Mouse (Mus musculus) neural tube, embryonic 12.5 days (tissue): ENCODE data around the gene Otop2. TPM values are rescaled to one million over a fixed set of nuclear protein-coding genes. Genes with fewer than 3 reads are reported as not detected.

Experiments
- ATAC-seq: fragments of 200-750 bp; cut with Nextera tagmentation; 2 replicates; pipeline ENCODE4 v1.8.0; 2017; ENCODE audit warnings: low read depth, mild to moderate bottlenecking, moderate TSS enrichment, moderate library complexity; ENCODE audit not compliant: low FRiP score
- H3K27ac ChIP-seq: fragments of 300-500 bp; sonication (generic); 2 replicates; pipeline ENCODE4 v1.5.1; 2016
- H3K27me3 ChIP-seq: fragments of 300-500 bp; sonication (generic); replicated peaks from 2 replicates; pipeline ENCODE4 v1.6.1; 2016; ENCODE audit warnings: mild to moderate bottlenecking
- H3K36me3 ChIP-seq: fragments of 300-500 bp; sonication (generic); 2 replicates; pipeline ENCODE4 v1.6.1; 2016; ENCODE audit warnings: mild to moderate bottlenecking
- H3K4me1 ChIP-seq: fragments of 300-500 bp; sonication (generic); 2 replicates; pipeline ENCODE4 v1.6.1; 2016
- H3K4me2 ChIP-seq: fragments of 300-500 bp; sonication (generic); replicated peaks from 2 replicates; pipeline ENCODE4 v1.6.1; 2016; ENCODE audit warnings: mild to moderate bottlenecking
- H3K4me3 ChIP-seq: fragments of 300-500 bp; sonication (generic); 2 replicates; pipeline ENCODE4 v1.5.1; 2016
- H3K9ac ChIP-seq: fragments of 300-500 bp; sonication (generic); 2 replicates; pipeline ENCODE4 v1.6.1; 2016; ENCODE audit warnings: mild to moderate bottlenecking
- H3K9me3 ChIP-seq: fragments of 300-500 bp; sonication (generic); 2 replicates; pipeline ENCODE4 v1.6.1; 2016; ENCODE audit warnings: mild to moderate bottlenecking
- WGBS: fragments of 180-500 bp; shearing (Covaris S2); methylation state at CpG from one replicate; pipeline ENCODE4 v1.1.7; 2016; 5-methylcytosine and 5-hydroxymethylcytosine counted together
- polyA plus RNA-seq: library from polyadenylated mRNA; unstranded; fragments of >200 nt; fragmentation: Nextera tagmentation; extraction: Ambion mirVana; gene quantifications from 2 replicates; pipeline ENCODE4 v1.2.1, GENCODE M21; 2016

The Otop2 gene
- polyA plus RNA-seq, 1 experiment from 2014 or later, result not detected

DNA sequence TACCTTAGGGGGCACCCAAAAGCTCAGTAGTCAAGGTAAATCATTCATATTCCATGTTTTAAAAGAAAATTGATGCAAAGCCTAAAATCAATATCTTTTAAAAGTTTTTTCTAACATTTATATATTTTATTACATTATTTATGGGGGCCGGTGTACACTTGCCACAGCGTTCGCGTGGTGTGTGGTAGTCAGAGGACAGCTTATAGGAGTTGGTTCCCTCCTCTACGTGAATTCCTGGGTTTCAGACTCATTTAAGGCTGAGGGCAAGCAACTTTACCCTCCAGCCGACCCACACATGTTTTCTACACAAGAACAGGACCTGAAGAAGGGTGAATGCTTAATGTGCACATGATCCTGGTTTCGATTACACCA lies 29.4 kb upstream of the Otop2 start:
- whole genome bisulfite sequencing, result 24% methylated on average over 7 of the region's 7 CpGs
- peak overlapping the region; percentile 70 for H3K4me2 ChIP-seq
- ATAC-seq, result no peak

GRCm38 (mm10) chr11:115278176-115278575 lies 28.8 kb upstream of the Otop2 start:
- no peak overlapping the region for H3K9ac ChIP-seq
- H3K27me3 ChIP-seq, result no peaks in the 10 kb centered on the region
- 79% methylated on average over 6 of the region's 6 CpGs for WGBS
- ATAC-seq, result no peak
- H3K4me3 ChIP-seq, result no peak overlapping the region
- no peaks in the 10 kb centered on the region for H3K36me3 ChIP-seq
- no peak overlapping the region for H3K27ac ChIP-seq
- peaks cover 22% of the 10 kb centered on the region for H3K4me1 ChIP-seq
- H3K4me2 ChIP-seq, result peak overlapping the region; percentile 70
- no peaks in the 10 kb centered on the region for H3K9me3 ChIP-seq

More for the DNA sequence above, 29.4 kb upstream of the Otop2 start:
- no peaks in the 10 kb centered on the region for H3K36me3 ChIP-seq
- peak overlapping the region; percentile 45 for H3K9ac ChIP-seq
- no peaks in the 10 kb centered on the region for H3K27me3 ChIP-seq
- no peak overlapping the region for H3K27ac ChIP-seq
- peaks cover 22% of the 10 kb centered on the region for H3K4me1 ChIP-seq
- peak overlapping the region; percentile 55 for H3K4me3 ChIP-seq
- H3K9me3 ChIP-seq, result no peaks in the 10 kb centered on the region

GRCm38 (mm10) chr11:115279726-115280125 lies 27.2 kb upstream of the Otop2 start:
- H3K27me3 ChIP-seq, result no peaks in the 10 kb centered on the region
- no peak overlapping the region for H3K4me2 ChIP-seq
- H3K9me3 ChIP-seq, result no peaks in the 10 kb centered on the region
- no peaks in the 10 kb centered on the region for H3K36me3 ChIP-seq
- no peak overlapping the region for H3K4me3 ChIP-seq
- H3K9ac ChIP-seq, result no peak overlapping the region
- no peak for ATAC-seq
- peaks cover 22% of the 10 kb centered on the region for H3K4me1 ChIP-seq
- no peak overlapping the region for H3K27ac ChIP-seq
- 62% methylated on average over 1 of the region's 1 CpGs for WGBS

DNA sequence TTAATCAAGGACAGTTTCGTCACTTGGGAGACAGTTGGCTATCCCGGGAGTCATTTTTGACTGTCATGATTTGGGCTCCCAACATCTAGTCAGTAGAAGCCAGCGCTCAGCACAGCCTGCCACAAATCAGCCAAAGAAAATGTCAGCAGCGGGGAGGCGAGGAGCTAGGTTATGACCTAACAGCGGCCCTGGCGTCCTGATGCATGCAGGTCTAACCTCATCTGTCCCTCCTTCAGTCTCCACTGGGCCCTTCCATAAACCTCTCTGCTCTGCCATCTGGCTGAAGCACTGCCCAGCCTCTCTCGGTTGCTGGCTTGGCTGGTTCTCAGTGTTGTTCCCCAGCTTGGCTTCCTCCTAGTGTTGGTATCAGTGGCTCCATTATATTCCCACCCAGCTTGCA lies 24.7 kb upstream of the Otop2 start:
- Histone ChIP-seq H3K27me3 (no peaks in the 10 kb centered on the region), H3K4me3 (no peak overlapping the region), H3K36me3 (no peaks in the 10 kb centered on the region), H3K4me2 (no peak overlapping the region), H3K27ac (no peak overlapping the region), H3K9ac (no peak overlapping the region), H3K9me3 (no peaks in the 10 kb centered on the region), H3K4me1 (peaks cover 10% of the 10 kb centered on the region)
- ATAC-seq, result no peak
- 75% methylated on average over 8 of the region's 8 CpGs for WGBS

- no peaks in the 10 kb centered on the region for H3K36me3 ChIP-seq
- 87% methylated on average over 8 of the region's 8 CpGs for WGBS
- H3K4me3 ChIP-seq, result no peak overlapping the region
- H3K4me2 ChIP-seq, result no peak overlapping the region
- ATAC-seq, result no peak
- no peaks in the 10 kb centered on the region for H3K9me3 ChIP-seq
- H3K4me1 ChIP-seq, result peaks cover 6% of the 10 kb centered on the region
- no peak overlapping the region for H3K9ac ChIP-seq
- no peaks in the 10 kb centered on the region for H3K27me3 ChIP-seq
- H3K27ac ChIP-seq, result no peak overlapping the region
These were observed 24.1 kb upstream of the Otop2 start for GRCm38 (mm10) chr11:115282723-115283485.

DNA sequence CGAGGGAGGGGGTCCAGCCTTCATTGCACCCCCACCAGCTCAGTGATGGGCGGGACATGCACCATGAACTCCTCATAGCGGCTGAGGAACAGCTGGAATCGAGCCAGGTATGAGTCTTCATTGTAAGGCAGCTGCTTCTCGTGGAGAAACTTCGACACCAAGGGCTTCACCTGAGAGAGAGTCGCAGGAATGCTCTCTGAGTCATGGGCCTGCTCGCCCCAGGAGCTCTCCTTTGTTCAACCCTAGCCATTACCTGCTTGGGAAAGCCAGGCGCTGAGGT lies 23.5 kb upstream of the Otop2 start:
- no peak overlapping the region for H3K9ac ChIP-seq
- no peak overlapping the region for H3K4me3 ChIP-seq
- no peaks in the 10 kb centered on the region for H3K9me3 ChIP-seq
- no peaks in the 10 kb centered on the region for H3K27me3 ChIP-seq
- H3K4me1 ChIP-seq, result 0 out of 2 replicates have a peak, but pooled peaks cover 4% of the 10 kb centered on the region
- H3K27ac ChIP-seq, result no peak overlapping the region
- 76% methylated on average over 9 of the region's 9 CpGs for WGBS
- ATAC-seq, result no peak
- H3K4me2 ChIP-seq, result no peak overlapping the region
- no peaks in the 10 kb centered on the region for H3K36me3 ChIP-seq

DNA sequence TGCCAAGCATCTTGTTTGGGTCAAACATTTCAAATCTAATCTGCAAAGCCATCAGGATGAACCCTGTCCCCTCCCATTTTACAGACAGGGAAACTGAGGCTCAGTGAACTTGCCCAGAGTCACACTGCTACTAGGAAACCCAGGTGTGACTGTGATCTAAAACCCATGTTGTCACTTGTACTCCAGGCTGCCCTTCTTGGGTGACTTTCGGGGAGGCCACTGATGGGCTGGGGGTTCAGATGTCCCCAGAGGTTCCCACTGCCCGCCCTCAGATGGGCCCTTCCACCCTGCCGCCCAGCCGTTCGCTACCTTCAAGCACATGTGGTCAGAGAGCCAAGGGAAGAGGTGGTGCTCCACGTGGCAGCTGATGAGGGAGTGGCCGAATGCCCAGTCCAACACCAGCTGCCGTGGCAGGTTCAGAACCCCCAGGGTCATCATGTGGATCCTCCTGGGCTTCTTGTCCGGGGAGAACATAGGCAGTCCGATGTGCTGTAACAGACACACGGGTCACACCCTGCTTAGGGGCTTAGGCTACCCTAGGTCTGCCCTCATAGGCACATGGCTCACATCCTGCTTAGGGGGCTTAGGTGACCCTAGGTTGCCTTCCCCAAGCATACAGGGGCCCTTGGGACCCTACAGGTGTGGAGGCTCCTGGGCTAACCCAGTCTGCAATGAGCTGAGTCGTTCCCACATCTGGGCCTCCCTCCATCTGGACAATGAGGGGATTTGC lies 22.9 kb upstream of the Otop2 start:
- Histone ChIP-seq H3K27me3 (no peaks in the 10 kb centered on the region), H3K4me1 (0 out of 2 replicates have a peak, but pooled peaks cover 4% of the 10 kb centered on the region), H3K4me2 (no peak overlapping the region), H3K27ac (no peak overlapping the region), H3K4me3 (no peak overlapping the region), H3K9ac (no peak overlapping the region), H3K9me3 (no peaks in the 10 kb centered on the region), H3K36me3 (no peaks in the 10 kb centered on the region)
- WGBS, result 87% methylated on average over 12 of the region's 12 CpGs
- no peak for ATAC-seq

- WGBS, result 77% methylated on average over 4 of the region's 4 CpGs
- Histone ChIP-seq H3K27ac (no peak overlapping the region), H3K4me3 (no peak overlapping the region), H3K4me1 (0 out of 2 replicates have a peak, but pooled peaks cover 4% of the 10 kb centered on the region), H3K36me3 (no peaks in the 10 kb centered on the region), H3K9ac (no peak overlapping the region), H3K9me3 (no peaks in the 10 kb centered on the region), H3K27me3 (no peaks in the 10 kb centered on the region), H3K4me2 (no peak overlapping the region)
- ATAC-seq, result no peak
These were observed 21.7 kb upstream of the Otop2 start for GRCm38 (mm10) chr11:115285282-115285681.

DNA sequence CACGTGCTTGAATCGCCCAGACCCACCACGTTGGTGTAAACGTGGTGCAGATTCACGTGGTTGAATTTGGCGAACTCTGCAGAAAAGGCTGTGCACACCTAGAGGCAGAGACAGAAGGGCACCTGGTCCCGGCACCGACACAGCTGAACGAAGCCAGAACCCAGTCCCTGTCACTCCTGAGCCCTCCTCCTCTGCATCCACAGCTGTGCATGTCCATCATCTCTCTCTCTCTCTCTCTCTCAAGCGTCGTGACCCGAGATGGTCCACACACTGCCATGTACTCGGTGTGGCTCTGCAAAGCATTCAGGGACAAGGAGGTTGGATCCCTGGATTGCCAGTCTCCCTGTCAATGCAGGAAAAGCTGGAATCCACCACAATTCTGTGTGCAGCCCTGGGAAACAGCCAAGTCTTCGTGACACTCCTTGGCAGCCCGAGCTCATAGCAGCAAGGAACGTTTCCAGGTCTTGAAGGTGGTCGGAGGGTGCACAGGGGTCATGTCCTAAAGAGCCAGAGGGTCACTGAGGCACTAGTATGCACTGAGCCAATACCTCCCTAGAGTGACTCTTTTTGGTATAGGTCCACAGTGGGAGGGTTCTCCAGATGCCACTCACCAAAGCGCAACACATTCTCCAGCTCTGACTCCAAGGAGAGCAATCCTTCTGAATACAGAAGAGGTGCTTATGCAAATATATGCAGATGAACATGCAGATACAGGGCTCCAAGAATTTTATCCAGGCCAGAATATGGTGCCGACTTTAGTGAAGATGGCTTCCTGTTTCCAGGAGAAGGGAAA lies 20.6 kb upstream of the Otop2 start:
- WGBS, result 81% methylated on average over 19 of the region's 19 CpGs
- Histone ChIP-seq H3K4me1 (0 out of 2 replicates have a peak, but pooled peaks cover 4% of the 10 kb centered on the region), H3K9ac (no peak overlapping the region), H3K36me3 (no peaks in the 10 kb centered on the region), H3K4me2 (no peak overlapping the region), H3K9me3 (no peaks in the 10 kb centered on the region), H3K27me3 (no peaks in the 10 kb centered on the region), H3K27ac (no peak overlapping the region), H3K4me3 (no peak overlapping the region)
- no peak for ATAC-seq

DNA sequence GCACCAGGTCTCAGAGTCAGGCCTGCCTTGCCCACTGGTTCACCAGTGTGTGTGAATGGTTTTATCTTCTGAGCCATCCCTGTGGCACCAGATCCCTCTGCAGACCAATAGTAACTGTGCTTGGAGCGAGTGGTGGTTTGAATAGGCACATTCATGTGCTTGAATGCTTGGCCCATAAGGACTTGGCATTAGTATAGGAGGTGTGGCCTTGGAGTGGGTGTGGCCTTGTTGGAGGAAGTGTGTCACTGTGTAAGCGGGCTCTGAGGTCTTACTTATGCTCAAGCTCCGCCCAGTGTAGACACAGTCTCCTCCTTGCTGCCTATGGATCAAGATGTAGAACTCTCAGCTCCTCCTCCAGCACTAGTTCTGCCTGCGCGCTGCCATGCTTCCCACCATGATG lies 19.6 kb upstream of the Otop2 start:
- H3K4me3 ChIP-seq, result no peak overlapping the region
- no peaks in the 10 kb centered on the region for H3K27me3 ChIP-seq
- H3K4me2 ChIP-seq, result no peak overlapping the region
- no peaks in the 10 kb centered on the region for H3K9me3 ChIP-seq
- no peaks in the 10 kb centered on the region for H3K36me3 ChIP-seq
- WGBS, result 88% methylated on average over 5 of the region's 5 CpGs
- H3K27ac ChIP-seq, result no peak overlapping the region
- 0 out of 2 replicates have a peak, but pooled peaks cover 4% of the 10 kb centered on the region for H3K4me1 ChIP-seq
- no peak for ATAC-seq
- no peak overlapping the region for H3K9ac ChIP-seq

DNA sequence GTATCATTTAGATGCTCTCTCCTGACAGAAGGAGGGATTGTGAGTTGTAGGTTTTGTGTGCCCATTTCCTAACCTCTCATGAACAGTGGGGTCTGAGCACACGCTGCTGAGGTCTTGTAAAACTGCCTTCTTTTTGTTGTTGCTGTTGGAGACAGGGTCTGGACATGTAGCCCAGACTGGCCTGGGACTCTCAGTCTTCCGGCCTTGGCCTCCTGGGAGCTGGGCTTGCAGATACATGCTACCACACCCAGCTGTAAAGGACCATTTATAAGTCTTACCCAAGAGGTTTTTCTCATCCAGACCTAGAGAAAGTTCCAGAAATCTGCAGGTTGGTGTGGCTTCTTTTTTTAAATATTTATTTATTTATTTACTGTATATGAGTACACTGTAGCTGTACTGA lies 18.7 kb upstream of the Otop2 start:
- 89% methylated on average over 2 of the region's 2 CpGs for WGBS
- no peak overlapping the region for H3K27ac ChIP-seq
- H3K27me3 ChIP-seq, result no peaks in the 10 kb centered on the region
- H3K36me3 ChIP-seq, result no peaks in the 10 kb centered on the region
- no peak overlapping the region for H3K9ac ChIP-seq
- no peak for ATAC-seq
- H3K4me3 ChIP-seq, result no peak overlapping the region
- H3K4me1 ChIP-seq, result 0 out of 2 replicates have a peak, but pooled peaks cover 4% of the 10 kb centered on the region
- H3K4me2 ChIP-seq, result no peak overlapping the region
- H3K9me3 ChIP-seq, result no peaks in the 10 kb centered on the region

- Histone ChIP-seq H3K27me3 (no peaks in the 10 kb centered on the region), H3K4me1 (0 out of 2 replicates have a peak, but pooled peaks cover 4% of the 10 kb centered on the region), H3K9me3 (no peaks in the 10 kb centered on the region), H3K4me2 (no peak overlapping the region), H3K27ac (no peak overlapping the region), H3K4me3 (no peak overlapping the region), H3K9ac (no peak overlapping the region), H3K36me3 (no peaks in the 10 kb centered on the region)
- WGBS, result 84% methylated on average over 8 of the region's 8 CpGs
- ATAC-seq, result no peak
These were observed 17.1 kb upstream of the Otop2 start for GRCm38 (mm10) chr11:115289885-115290284.
